ENCODE assay signal across 7 mouse cellular contexts in the genomic region with DNA sequence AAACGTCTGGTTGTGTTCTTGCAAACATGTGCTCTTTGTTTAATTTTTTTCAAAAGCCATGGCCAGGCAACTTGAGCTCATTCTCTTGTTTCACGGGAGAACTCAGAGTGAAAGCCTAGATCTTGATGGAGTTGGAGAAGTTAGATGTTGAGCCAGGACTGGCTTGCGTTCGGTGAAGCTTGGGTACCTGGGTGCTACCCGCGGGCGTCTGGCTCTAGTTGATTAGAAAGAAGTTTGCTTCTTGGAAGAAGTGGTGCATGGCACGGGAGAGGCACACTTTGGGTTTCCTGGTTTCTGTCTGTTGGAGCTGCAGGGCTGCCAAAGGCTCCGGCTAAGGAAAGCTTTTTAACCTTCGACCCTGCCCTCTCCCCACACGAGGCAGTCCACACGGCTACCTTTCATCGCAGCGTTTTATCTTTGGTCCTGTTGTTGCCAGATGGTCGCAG. TPM values are rescaled to one million over a fixed set of nuclear protein-coding genes. Genes with fewer than 3 reads are reported as not detected.
DNase-seq lines count a peak whose midpoint lies in the region; ATAC-seq and TF ChIP-seq lines count a peak whose summit lies in the region.

No protein-coding gene starts in this region.

- H3K27ac ChIP-seq in hindbrain, embryonic 12.5 days: no peak overlapping the region
- H3K27ac ChIP-seq in liver, postnatal 0 days (ENCODE audit: low read depth): no peak overlapping the region

- H3K36me3 ChIP-seq in E14TG2a.4 (ENCODE audit: insufficient read depth, low read length): no peaks in the 10 kb centered on the region
- no peaks in the 10 kb centered on the region for H3K36me3 ChIP-seq in hindbrain, embryonic 12.5 days
- H3K36me3 ChIP-seq in liver, postnatal 0 days (replicated peaks; ENCODE audit: insufficient read depth, low read length): no peaks in the 10 kb centered on the region

- no peak for TF ChIP-seq EP300 in liver, postnatal 0 days (IDR thresholded peaks at IDR 0.05; ENCODE audit: low read depth)

- ATAC-seq in hindbrain, embryonic 12.5 days (ENCODE audit: low FRiP score): no peak
- ATAC-seq in liver, postnatal 0 days: no peak
- ATAC-seq in CD4-positive, CD25-positive, alpha-beta regulatory T cell, adult 4 months: no peak
- ATAC-seq in activated CD4-positive, CD25-positive, alpha-beta regulatory T cell, adult 4 months: no peak

- DNase-seq in NIH3T3 (ENCODE audit: low read depth): peak; percentile 41
- no peak for DNase-seq in liver, postnatal 0 days
- DNase-seq in layer of hippocampus, adult 8-10 months (ENCODE audit: low spot score in 2 of 2): no peak

- peaks cover 61% of the 10 kb centered on the region for H3K27me3 ChIP-seq in E14TG2a.4 (ENCODE audit: insufficient read depth, low read length)
- H3K27me3 ChIP-seq in hindbrain, embryonic 12.5 days: peaks cover 36% of the 10 kb centered on the region
- peaks cover 42% of the 10 kb centered on the region for H3K27me3 ChIP-seq in liver, postnatal 0 days (ENCODE audit: insufficient read depth, low read length)

- H3K4me1 ChIP-seq in E14TG2a.4 (replicated peaks; ENCODE audit: low read depth, low read length): peaks cover 19% of the 10 kb centered on the region
- H3K4me1 ChIP-seq in hindbrain, embryonic 12.5 days: peaks cover 12% of the 10 kb centered on the region
- no peaks in the 10 kb centered on the region for H3K4me1 ChIP-seq in liver, postnatal 0 days (ENCODE audit: insufficient read depth)

- H3K9me3 ChIP-seq in E14TG2a.4 (ENCODE audit: low read length): no peaks in the 10 kb centered on the region
- H3K9me3 ChIP-seq in hindbrain, embryonic 12.5 days (replicated peaks): no peaks in the 10 kb centered on the region
- no peaks in the 10 kb centered on the region for H3K9me3 ChIP-seq in liver, postnatal 0 days (ENCODE audit: low read length)

- H3K4me3 ChIP-seq in E14TG2a.4 (replicated peaks; ENCODE audit: low read length): peak overlapping the region; percentile 82
- peak overlapping the region; percentile 70 for H3K4me3 ChIP-seq in hindbrain, embryonic 12.5 days
- 0 out of 2 replicates have a peak overlapping the region, but pooled peaks have one; percentile 30 for H3K4me3 ChIP-seq in liver, postnatal 0 days (ENCODE audit: low read depth, low read length)

- H3K9ac ChIP-seq in hindbrain, embryonic 12.5 days: no peak overlapping the region; the same call in 1 of the 2 replicates
- no peak overlapping the region for H3K9ac ChIP-seq in liver, postnatal 0 days (replicated peaks)

- TF ChIP-seq CTCF in E14TG2a.4 (conservative IDR thresholded peaks at IDR 0.05; ENCODE audit: low read length): no peak
- TF ChIP-seq CTCF in liver, postnatal 0 days (IDR thresholded peaks at IDR 0.05; ENCODE audit: low read depth): no peak

- 3% methylated on average over 15 of the region's 15 CpGs for WGBS in hindbrain, embryonic 12.5 days
- WGBS in liver, postnatal 0 days (ENCODE audit: insufficient replicate concordance): 6% methylated on average over 15 of the region's 15 CpGs

- H3K4me2 ChIP-seq in hindbrain, embryonic 12.5 days (replicated peaks): peak overlapping the region; percentile 96
- H3K4me2 ChIP-seq in liver, postnatal 0 days (ENCODE audit: low read depth, low read length): no peak overlapping the region

RNA-seq across cellular contexts. Expression of a gene that starts 0.9 kb away (rescaled TPM):
- polyA plus RNA-seq in hindbrain, embryonic 12.5 days (2016; fragmentation: Nextera tagmentation; extraction: Ambion mirVana): 9.6 and 11.1 TPM in 2 replicates
- 0.01 and 0.06 TPM in 2 replicates for polyA plus RNA-seq in liver, postnatal 0 days (2015; fragmentation: Nextera tagmentation; extraction: Ambion mirVana)
- under 1 TPM in 1 of 2 experiments, not detected in 1; 0.17 TPM for polyA plus RNA-seq in CD4-positive, CD25-positive, alpha-beta regulatory T cell, adult 4 months (2017; shearing (Covaris generic))
- total RNA-seq in layer of hippocampus, adult 8-10 months (2022): 1 to 10 TPM; 1.9 to 2.5 (median 2.0) TPM
- under 1 TPM in 1 of 2 experiments, not detected in 1; 0.74 TPM for polyA plus RNA-seq in activated CD4-positive, CD25-positive, alpha-beta regulatory T cell, adult 4 months (2017; shearing (Covaris generic))

RNA-seq across cellular contexts. Expression of a gene that starts 34.4 kb away (rescaled TPM):
- 13.6 and 16.3 TPM in 2 replicates for polyA plus RNA-seq in hindbrain, embryonic 12.5 days (2016; fragmentation: Nextera tagmentation; extraction: Ambion mirVana)
- 6.4 TPM in 2 replicates for polyA plus RNA-seq in liver, postnatal 0 days (2015; fragmentation: Nextera tagmentation; extraction: Ambion mirVana)
- polyA plus RNA-seq in CD4-positive, CD25-positive, alpha-beta regulatory T cell, adult 4 months (2017; shearing (Covaris generic)): 10 to 100 TPM; 10.0 to 11.7 TPM
- total RNA-seq in layer of hippocampus, adult 8-10 months (2022): 1 to 10 TPM; 4.5 to 6.7 (median 5.6) TPM
- 1 to 10 TPM; 7.1 to 7.7 TPM for polyA plus RNA-seq in activated CD4-positive, CD25-positive, alpha-beta regulatory T cell, adult 4 months (2017; shearing (Covaris generic))

Comparison
In these comparisons a context has a peak if more than half of its experiments do, and no peak if none do; other contexts are left out.
1. H3K4me3 ChIP-seq: peak in every context shown above with its lines; median percentile 82 in E14TG2a.4; 70 in hindbrain, embryonic 12.5 days; 30 in liver, postnatal 0 days.